Comparison of ENCODE assay signal across 18 mouse cellular contexts in the genomic region with DNA sequence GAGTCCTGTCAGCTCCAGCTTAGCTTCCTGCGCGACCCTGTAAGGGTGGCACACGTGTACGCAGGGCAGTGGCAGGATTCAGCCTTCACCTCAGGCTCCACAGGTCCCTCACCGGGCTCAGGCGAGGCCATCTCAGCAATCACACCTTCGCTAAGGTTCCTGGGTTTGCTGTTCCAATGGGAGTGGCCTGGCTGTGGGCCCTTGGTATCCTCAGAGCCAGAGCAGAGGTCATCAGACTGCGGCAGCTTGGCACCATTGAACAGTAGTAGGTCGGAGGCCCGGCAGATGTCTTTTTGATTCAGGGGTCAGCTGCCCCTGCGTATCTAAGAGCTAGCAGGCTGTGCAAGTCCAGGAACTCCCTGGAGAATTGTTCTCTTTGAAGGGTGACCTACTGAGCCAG.
DNase-seq lines count a peak whose midpoint lies in the region; ATAC-seq and TF ChIP-seq lines count a peak whose summit lies in the region.
"Had no signal": no experiment of that assay in that cellular context is flagged by ENCODE, and none has a peak within 500 bp of the region (broad histone marks: within the 10 kb centered on the region; RNA-seq: fewer than 3 reads in every experiment).

No protein-coding gene starts in this region.

- no peak overlapping the region for H3K4me2 ChIP-seq in forebrain, postnatal 0 days (ENCODE audit: low read depth)
- no peak overlapping the region for H3K4me2 ChIP-seq in hindbrain, embryonic 16.5 days (ENCODE audit: low read length)
- H3K4me2 ChIP-seq in midbrain, embryonic 13.5 days (replicated peaks) = no peak overlapping the region
- no peak overlapping the region for H3K4me2 ChIP-seq in midbrain, embryonic 14.5 days (ENCODE audit: low read length)
- no peak overlapping the region for H3K4me2 ChIP-seq in neural tube, embryonic 15.5 days
- H3K4me2 ChIP-seq: intestine, embryonic 15.5 days; liver, embryonic 12.5 days had no signal

- H3K27ac ChIP-seq in forebrain, embryonic 10.5 days = 0 out of 2 replicates have a peak overlapping the region, but pooled peaks have one; percentile 12
- H3K27ac ChIP-seq in forebrain, postnatal 0 days (ENCODE audit: low read depth, low read length) = no peak overlapping the region
- H3K27ac ChIP-seq in hindbrain, embryonic 10.5 days = peak overlapping the region; percentile 74; the same call in 1 of the 2 replicates
- H3K27ac ChIP-seq in hindbrain, embryonic 16.5 days (ENCODE audit: low read depth, low read length) = no peak overlapping the region
- no peak overlapping the region for H3K27ac ChIP-seq in midbrain, embryonic 13.5 days
- H3K27ac ChIP-seq in midbrain, embryonic 14.5 days (replicated peaks; ENCODE audit: low read depth, low read length) = no peak overlapping the region
- peak overlapping the region; percentile 33; the same call in 1 of the 2 replicates for H3K27ac ChIP-seq in neural tube, embryonic 15.5 days (replicated peaks)
- H3K27ac ChIP-seq: intestine, embryonic 15.5 days had no signal

- 88% methylated on average over 11 of the region's 11 CpGs for WGBS in forebrain, embryonic 10.5 days
- WGBS in forebrain, postnatal 0 days = 86% methylated on average over 11 of the region's 11 CpGs
- 78% methylated on average over 11 of the region's 11 CpGs for WGBS in hindbrain, embryonic 10.5 days
- WGBS in hindbrain, embryonic 16.5 days = 74% methylated on average over 11 of the region's 11 CpGs
- WGBS in midbrain, embryonic 13.5 days = 81% methylated on average over 11 of the region's 11 CpGs
- 77% methylated on average over 11 of the region's 11 CpGs for WGBS in midbrain, embryonic 14.5 days
- 68% methylated on average over 11 of the region's 11 CpGs for whole genome bisulfite sequencing in neural tube, embryonic 15.5 days

- no peak for DNase-seq in forebrain, embryonic 10.5 days (ENCODE audit: extremely low spot score, low spot score)
- DNase-seq in forebrain, postnatal 0 days = no peak
- DNase-seq in hindbrain, embryonic 10.5 days (ENCODE audit: low spot score) = no peak
- no peak for DNase-seq in midbrain, embryonic 14.5 days
- DNase-seq: adrenal gland, adult 8-10 months; cerebellum, adult 2 months; cerebellum, postnatal 36 days; layer of hippocampus, postnatal 36 days; lung, adult 2 months; lung, postnatal 14 days; right cerebral cortex, postnatal 14 days had no signal

- H3K4me1 ChIP-seq in forebrain, embryonic 10.5 days = peaks cover 48% of the 10 kb centered on the region
- peaks cover 24% of the 10 kb centered on the region for H3K4me1 ChIP-seq in forebrain, postnatal 0 days (ENCODE audit: insufficient read depth)
- H3K4me1 ChIP-seq in hindbrain, embryonic 10.5 days (replicated peaks) = peaks cover 58% of the 10 kb centered on the region
- H3K4me1 ChIP-seq in hindbrain, embryonic 16.5 days (ENCODE audit: control insufficient read depth, insufficient read depth, low read depth, low read length) = peaks cover 41% of the 10 kb centered on the region
- H3K4me1 ChIP-seq in midbrain, embryonic 13.5 days (replicated peaks) = peaks cover 55% of the 10 kb centered on the region
- peaks cover 27% of the 10 kb centered on the region for H3K4me1 ChIP-seq in midbrain, embryonic 14.5 days (ENCODE audit: control insufficient read depth, insufficient read depth, low read length)
- peaks cover 56% of the 10 kb centered on the region for H3K4me1 ChIP-seq in neural tube, embryonic 15.5 days

- no peak overlapping the region for H3K9ac ChIP-seq in forebrain, postnatal 0 days
- H3K9ac ChIP-seq in hindbrain, embryonic 16.5 days (ENCODE audit: low read depth, low read length) = no peak overlapping the region
- 0 out of 2 replicates have a peak overlapping the region, but pooled peaks have one; percentile 10 for H3K9ac ChIP-seq in midbrain, embryonic 13.5 days (replicated peaks)
- H3K9ac ChIP-seq in midbrain, embryonic 14.5 days (replicated peaks; ENCODE audit: low read length) = no peak overlapping the region
- no peak overlapping the region for H3K9ac ChIP-seq in neural tube, embryonic 15.5 days (replicated peaks)
- H3K9ac ChIP-seq: intestine, embryonic 15.5 days; liver, embryonic 12.5 days had no signal

- H3K9me3 ChIP-seq in forebrain, embryonic 10.5 days = peaks cover 4% of the 10 kb centered on the region; the same call in 1 of the 2 replicates
- no peaks in the 10 kb centered on the region for H3K9me3 ChIP-seq in forebrain, postnatal 0 days (ENCODE audit: low read length)
- no peaks in the 10 kb centered on the region for H3K9me3 ChIP-seq in hindbrain, embryonic 10.5 days
- H3K9me3 ChIP-seq in hindbrain, embryonic 16.5 days (ENCODE audit: control insufficient read depth, low read length) = peaks cover 2% of the 10 kb centered on the region; the same call in 1 of the 2 replicates
- no peaks in the 10 kb centered on the region for H3K9me3 ChIP-seq in midbrain, embryonic 13.5 days
- no peaks in the 10 kb centered on the region for H3K9me3 ChIP-seq in midbrain, embryonic 14.5 days (ENCODE audit: control insufficient read depth, low read length)
- H3K9me3 ChIP-seq in neural tube, embryonic 15.5 days (replicated peaks) = no peaks in the 10 kb centered on the region
- H3K9me3 ChIP-seq: intestine, embryonic 15.5 days; liver, embryonic 12.5 days had no signal

- no peaks in the 10 kb centered on the region for H3K36me3 ChIP-seq in forebrain, embryonic 10.5 days (replicated peaks)
- H3K36me3 ChIP-seq in forebrain, postnatal 0 days (ENCODE audit: insufficient read depth) = no peaks in the 10 kb centered on the region
- no peaks in the 10 kb centered on the region for H3K36me3 ChIP-seq in hindbrain, embryonic 10.5 days
- no peaks in the 10 kb centered on the region for H3K36me3 ChIP-seq in hindbrain, embryonic 16.5 days (ENCODE audit: control insufficient read depth, insufficient read depth, low read length)
- no peaks in the 10 kb centered on the region for H3K36me3 ChIP-seq in midbrain, embryonic 13.5 days
- H3K36me3 ChIP-seq in midbrain, embryonic 14.5 days (ENCODE audit: control insufficient read depth, insufficient read depth, low read length) = no peaks in the 10 kb centered on the region
- H3K36me3 ChIP-seq in neural tube, embryonic 15.5 days = no peaks in the 10 kb centered on the region
- H3K36me3 ChIP-seq: intestine, embryonic 15.5 days; liver, embryonic 12.5 days had no signal

- no peak for ATAC-seq in forebrain, postnatal 0 days
- ATAC-seq in hindbrain, embryonic 16.5 days = no peak
- ATAC-seq in midbrain, embryonic 13.5 days = no peak
- ATAC-seq in midbrain, embryonic 14.5 days (ENCODE audit: low FRiP score, low TSS enrichment) = no peak
- no peak for ATAC-seq in neural tube, embryonic 15.5 days (ENCODE audit: low FRiP score)
- no peak for ATAC-seq in monocyte, adult 5-6 weeks (replicated peaks; ENCODE audit: insufficient number of reproducible peaks, low FRiP score, low TSS enrichment, poor library complexity, severe bottlenecking)
- ATAC-seq: intestine, embryonic 15.5 days; liver, embryonic 12.5 days; midbrain, embryonic 16.5 days had no signal

- no peak overlapping the region for H3K4me3 ChIP-seq in forebrain, embryonic 10.5 days
- H3K4me3 ChIP-seq in forebrain, postnatal 0 days (ENCODE audit: low read depth, low read length) = no peak overlapping the region
- no peak overlapping the region for H3K4me3 ChIP-seq in hindbrain, embryonic 10.5 days
- H3K4me3 ChIP-seq in hindbrain, embryonic 16.5 days (ENCODE audit: low read length) = no peak overlapping the region
- no peak overlapping the region for H3K4me3 ChIP-seq in midbrain, embryonic 13.5 days (replicated peaks)
- H3K4me3 ChIP-seq in midbrain, embryonic 14.5 days (replicated peaks; ENCODE audit: low read depth, low read length) = no peak overlapping the region
- no peak overlapping the region for H3K4me3 ChIP-seq in neural tube, embryonic 15.5 days (replicated peaks)
- H3K4me3 ChIP-seq: intestine, embryonic 15.5 days; liver, embryonic 12.5 days had no signal

- TF ChIP-seq CTCF in forebrain, postnatal 0 days (IDR thresholded peaks at IDR 0.05; ENCODE audit: low read depth) = no peak

- peaks cover 4% of the 10 kb centered on the region; the same call in 1 of the 2 replicates for H3K27me3 ChIP-seq in forebrain, embryonic 10.5 days (ENCODE audit: poor library complexity, severe bottlenecking)
- H3K27me3 ChIP-seq in forebrain, postnatal 0 days (ENCODE audit: insufficient read depth, low read length) = no peaks in the 10 kb centered on the region
- H3K27me3 ChIP-seq in hindbrain, embryonic 10.5 days (ENCODE audit: insufficient read depth, poor library complexity, severe bottlenecking) = peaks cover 13% of the 10 kb centered on the region
- no peaks in the 10 kb centered on the region for H3K27me3 ChIP-seq in hindbrain, embryonic 16.5 days (replicated peaks; ENCODE audit: control insufficient read depth, insufficient read depth, low read length)
- H3K27me3 ChIP-seq in midbrain, embryonic 13.5 days = no peaks in the 10 kb centered on the region
- H3K27me3 ChIP-seq in midbrain, embryonic 14.5 days (ENCODE audit: control insufficient read depth, insufficient read depth, low read length) = no peaks in the 10 kb centered on the region
- no peaks in the 10 kb centered on the region for H3K27me3 ChIP-seq in neural tube, embryonic 15.5 days (replicated peaks)

Comparison
In these comparisons a context has a peak if more than half of its experiments do, and no peak if none do; other contexts are left out.
1. H3K27ac ChIP-seq: peak in forebrain, embryonic 10.5 days (single experiment), hindbrain, embryonic 10.5 days (single experiment) and neural tube, embryonic 15.5 days (single experiment); none in forebrain, postnatal 0 days (single experiment), hindbrain, embryonic 16.5 days (single experiment), midbrain, embryonic 13.5 days (single experiment) and midbrain, embryonic 14.5 days (single experiment).